Mouse (Mus musculus) heart, embryonic 15.5 days (tissue): ENCODE data around the gene Ola1. TPM values are rescaled to one million over a fixed set of nuclear protein-coding genes. Genes with fewer than 3 reads are reported as not detected.

Experiments used
- ATAC-seq: fragments of 200-750 bp; cut with Nextera tagmentation; replicated peaks from 2 replicates; pipeline ENCODE4 v1.8.0; 2017; ENCODE audit warnings: low read depth, moderate TSS enrichment; ENCODE audit not compliant: insufficient number of reproducible peaks, insufficient read depth, low FRiP score
- H3K27ac ChIP-seq: fragments of 300-500 bp; sonication (generic); 2 replicates; pipeline ENCODE4 v1.5.1; 2015; ENCODE audit warnings: mild to moderate bottlenecking, inconsistent platforms
- H3K27me3 ChIP-seq: fragments of 300-500 bp; sonication (generic); 2 replicates; pipeline ENCODE4 v1.6.1; 2015; ENCODE audit warnings: inconsistent platforms
- H3K36me3 ChIP-seq: fragments of 300-500 bp; sonication (generic); 2 replicates; pipeline ENCODE4 v1.6.1; 2015; ENCODE audit warnings: mild to moderate bottlenecking, inconsistent platforms
- H3K4me1 ChIP-seq: fragments of 300-500 bp; sonication (generic); replicated peaks from 2 replicates; pipeline ENCODE4 v1.6.1; 2015; ENCODE audit warnings: inconsistent platforms
- H3K4me2 ChIP-seq: fragments of 300-500 bp; sonication (generic); 2 replicates; pipeline ENCODE4 v1.6.1; 2015; ENCODE audit warnings: inconsistent platforms, mild to moderate bottlenecking, moderate library complexity
- H3K4me3 ChIP-seq: fragments of 300-500 bp; sonication (generic); 2 replicates; pipeline ENCODE4 v1.5.1; 2015; ENCODE audit warnings: mild to moderate bottlenecking, inconsistent platforms
- H3K9ac ChIP-seq: fragments of 300-500 bp; sonication (generic); 2 replicates; pipeline ENCODE4 v1.6.1; 2015; ENCODE audit warnings: mild to moderate bottlenecking, inconsistent platforms
- H3K9me3 ChIP-seq: fragments of 300-500 bp; sonication (generic); replicated peaks from 2 replicates; pipeline ENCODE4 v1.6.1; 2016; ENCODE audit warnings: inconsistent platforms
- WGBS: fragments of 180-500 bp; shearing (Covaris S2); methylation state at CpG from one replicate; pipeline ENCODE4 v1.1.7; 2015; ENCODE audit warnings: mixed read lengths; 5-methylcytosine and 5-hydroxymethylcytosine counted together
- polyA plus RNA-seq: library from polyadenylated mRNA; unstranded; fragments of >200 nt; fragmentation: Nextera tagmentation; extraction: Ambion mirVana; gene quantifications from 2 replicates; pipeline ENCODE4 v1.2.1, GENCODE M21; 2015

The Ola1 gene
- 57.7 and 59.2 TPM in 2 replicates for polyA plus RNA-seq

- H3K4me1 ChIP-seq: no peaks in the 10 kb centered on the region
- no peaks in the 10 kb centered on the region for H3K36me3 ChIP-seq
- H3K27me3 ChIP-seq: no peaks in the 10 kb centered on the region
- H3K9ac ChIP-seq: no peak within 1 kb of the TSS
- no peak within 1 kb of the TSS for H3K27ac ChIP-seq
- ATAC-seq: no peak
- no peak within 1 kb of the TSS for H3K4me2 ChIP-seq
- no peaks in the 10 kb centered on the region for H3K9me3 ChIP-seq
- H3K4me3 ChIP-seq: no peak within 1 kb of the TSS
- 82% methylated on average over 5 of the region's 5 CpGs for WGBS
Observed at GRCm38 (mm10) chr2:73218913-73219312, at the start of gene Ola1. Gene Ola1 (minus strand): TSS chr2:73218924.

GRCm38 (mm10) chr2:73268281-73268680, 49.6 kb upstream of the Ola1 start:
- Histone ChIP-seq H3K27ac (no peak overlapping the region), H3K9ac (no peak overlapping the region), H3K36me3 (no peaks in the 10 kb centered on the region), H3K4me1 (peaks cover 42% of the 10 kb centered on the region), H3K9me3 (no peaks in the 10 kb centered on the region), H3K4me2 (no peak overlapping the region), H3K4me3 (no peak overlapping the region), H3K27me3 (peaks cover 93% of the 10 kb centered on the region)
- ATAC-seq: no peak
- WGBS: 6% methylated on average over 12 of the region's 12 CpGs

- H3K36me3 ChIP-seq: no peaks in the 10 kb centered on the region
- H3K9ac ChIP-seq: no peak overlapping the region
- no peaks in the 10 kb centered on the region for H3K9me3 ChIP-seq
- no peak for ATAC-seq
- no peak overlapping the region for H3K4me3 ChIP-seq
- peaks cover 93% of the 10 kb centered on the region for H3K27me3 ChIP-seq
- H3K27ac ChIP-seq: no peak overlapping the region
- no peak overlapping the region for H3K4me2 ChIP-seq
- WGBS: 10% methylated on average over 4 of the region's 4 CpGs
- H3K4me1 ChIP-seq: peaks cover 41% of the 10 kb centered on the region
Observed at GRCm38 (mm10) chr2:73267818-73268217, 49.1 kb upstream of the Ola1 start.

- 21% methylated on average over 3 of the region's 3 CpGs for WGBS
- H3K4me2 ChIP-seq: no peak overlapping the region
- ATAC-seq: no peak
- no peak overlapping the region for H3K9ac ChIP-seq
- H3K4me1 ChIP-seq: peaks cover 36% of the 10 kb centered on the region
- H3K4me3 ChIP-seq: no peak overlapping the region
- H3K27ac ChIP-seq: no peak overlapping the region
- no peaks in the 10 kb centered on the region for H3K9me3 ChIP-seq
- H3K27me3 ChIP-seq: peaks cover 93% of the 10 kb centered on the region
- H3K36me3 ChIP-seq: no peaks in the 10 kb centered on the region
Observed at GRCm38 (mm10) chr2:73267231-73267630, 48.5 kb upstream of the Ola1 start.

GRCm38 (mm10) chr2:73266623-73267022, 47.9 kb upstream of the Ola1 start:
- Histone ChIP-seq H3K27ac (no peak overlapping the region), H3K4me1 (peaks cover 30% of the 10 kb centered on the region), H3K4me2 (no peak overlapping the region), H3K9ac (no peak overlapping the region), H3K9me3 (no peaks in the 10 kb centered on the region), H3K36me3 (no peaks in the 10 kb centered on the region), H3K27me3 (peaks cover 92% of the 10 kb centered on the region), H3K4me3 (no peak overlapping the region)
- 32% methylated on average over 1 of the region's 1 CpGs for WGBS
- no peak for ATAC-seq

GRCm38 (mm10) chr2:73266011-73266410, 47.3 kb upstream of the Ola1 start:
- H3K4me1 ChIP-seq: peaks cover 24% of the 10 kb centered on the region
- H3K27me3 ChIP-seq: peaks cover 86% of the 10 kb centered on the region
- H3K36me3 ChIP-seq: no peaks in the 10 kb centered on the region
- H3K9me3 ChIP-seq: no peaks in the 10 kb centered on the region
- H3K27ac ChIP-seq: no peak overlapping the region
- no peak overlapping the region for H3K9ac ChIP-seq
- 14% methylated on average over 5 of the region's 5 CpGs for WGBS
- no peak overlapping the region for H3K4me3 ChIP-seq
- no peak overlapping the region for H3K4me2 ChIP-seq
- ATAC-seq: no peak

- 5% methylated on average over 11 of the region's 11 CpGs for WGBS
- no peaks in the 10 kb centered on the region for H3K9me3 ChIP-seq
- H3K4me3 ChIP-seq: peak overlapping the region; percentile 53
- no peaks in the 10 kb centered on the region for H3K36me3 ChIP-seq
- H3K4me1 ChIP-seq: peaks cover 21% of the 10 kb centered on the region
- H3K4me2 ChIP-seq: peak overlapping the region; percentile 90
- peaks cover 73% of the 10 kb centered on the region for H3K27me3 ChIP-seq
- no peak for ATAC-seq
- no peak overlapping the region for H3K9ac ChIP-seq
- H3K27ac ChIP-seq: no peak overlapping the region
Observed at GRCm38 (mm10) chr2:73264611-73265195, 46.0 kb upstream of the Ola1 start.

- H3K4me3 ChIP-seq: peak overlapping the region; percentile 53
- WGBS: 2% methylated on average over 38 of the region's 38 CpGs
- H3K4me2 ChIP-seq: peak overlapping the region; percentile 90
- H3K4me1 ChIP-seq: peaks cover 21% of the 10 kb centered on the region
- H3K9ac ChIP-seq: peak overlapping the region; percentile 37
- H3K27ac ChIP-seq: no peak overlapping the region
- no peaks in the 10 kb centered on the region for H3K9me3 ChIP-seq
- no peak for ATAC-seq
- no peaks in the 10 kb centered on the region for H3K36me3 ChIP-seq
- peaks cover 68% of the 10 kb centered on the region for H3K27me3 ChIP-seq
Observed at GRCm38 (mm10) chr2:73263794-73264610, 45.3 kb upstream of the Ola1 start.

GRCm38 (mm10) chr2:73263172-73263765, 44.5 kb upstream of the Ola1 start:
- peaks cover 21% of the 10 kb centered on the region for H3K4me1 ChIP-seq
- no peaks in the 10 kb centered on the region for H3K9me3 ChIP-seq
- peak overlapping the region; percentile 90 for H3K4me2 ChIP-seq
- no peaks in the 10 kb centered on the region for H3K36me3 ChIP-seq
- WGBS: 13% methylated on average over 16 of the region's 16 CpGs
- H3K4me3 ChIP-seq: peak overlapping the region; percentile 53
- ATAC-seq: no peak
- H3K9ac ChIP-seq: peak overlapping the region; percentile 37
- H3K27ac ChIP-seq: no peak overlapping the region
- peaks cover 62% of the 10 kb centered on the region for H3K27me3 ChIP-seq

- Histone ChIP-seq H3K27ac (no peak overlapping the region), H3K27me3 (no peaks in the 10 kb centered on the region), H3K9me3 (no peaks in the 10 kb centered on the region), H3K4me1 (no peaks in the 10 kb centered on the region), H3K36me3 (no peaks in the 10 kb centered on the region), H3K4me3 (no peak overlapping the region), H3K9ac (no peak overlapping the region), H3K4me2 (no peak overlapping the region)
- ATAC-seq: no peak
- WGBS: 79% methylated on average over 4 of the region's 4 CpGs
Observed at GRCm38 (mm10) chr2:73248701-73249100, 30.0 kb upstream of the Ola1 start.

- no peaks in the 10 kb centered on the region for H3K9me3 ChIP-seq
- H3K36me3 ChIP-seq: no peaks in the 10 kb centered on the region
- 0 out of 2 replicates have a peak, but pooled peaks cover 3% of the 10 kb centered on the region for H3K27me3 ChIP-seq
- 74% methylated on average over 4 of the region's 4 CpGs for WGBS
- H3K4me2 ChIP-seq: no peak overlapping the region
- H3K4me3 ChIP-seq: no peak overlapping the region
- no peak for ATAC-seq
- no peaks in the 10 kb centered on the region for H3K4me1 ChIP-seq
- H3K9ac ChIP-seq: no peak overlapping the region
- H3K27ac ChIP-seq: no peak overlapping the region
Observed at GRCm38 (mm10) chr2:73241299-73241698, 22.6 kb upstream of the Ola1 start.
